Mouse (Mus musculus): ENCODE measurements around the gene AC124502.3.

DNA sequence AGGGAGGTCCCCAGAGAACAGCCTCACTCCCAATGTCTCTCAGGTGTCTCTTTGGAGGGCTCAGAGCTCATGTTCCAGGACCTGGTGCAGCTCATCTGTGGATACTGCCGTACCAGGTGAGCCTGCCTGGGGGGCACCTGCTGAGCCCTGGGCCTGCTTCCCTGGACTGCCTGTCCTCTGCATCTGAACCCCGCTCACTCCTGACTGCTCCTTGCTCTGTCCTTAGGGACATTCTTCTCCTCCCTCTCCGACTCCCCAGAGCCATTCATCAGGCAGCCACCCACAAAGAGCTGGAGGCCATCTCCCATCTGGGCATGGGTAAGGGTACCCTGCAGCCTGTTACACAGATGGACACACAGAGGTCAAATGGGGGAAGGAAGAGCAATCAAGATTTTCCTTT is 12.8 kb downstream of the AC124502.3 start:
- TF ChIP-seq CTCF (IDR thresholded peaks at IDR 0.05) (no peak), EP300 (IDR thresholded peaks at IDR 0.05) (no peak)
